Mouse (Mus musculus): ENCODE data around the gene Hist1h4d. TPM values are rescaled to one million over a fixed set of nuclear protein-coding genes. Genes with fewer than 3 reads are reported as not detected.
A peak's percentile ranks its signal among the peaks of the same experiment; 100 is the strongest.
"Not testable (repeated sequence)": the region's sequence is repeated elsewhere in the genome, so short reads cannot be mapped to it uniquely, and the experiment has no call there.

Hist1h4d gene
- polyA plus RNA-seq, 1 experiment from 2014 or later: 142 TPM

- Histone ChIP-seq H3K4me3 (replicated peaks) (peak overlapping the region; percentile 53), H3K4me1 (peaks cover 32% of the 10 kb centered on the region), H3K27ac (peak overlapping the region; percentile 99), H3K27me3 (no peaks in the 10 kb centered on the region), H3K4me2 (peak overlapping the region; percentile 85), H3K9ac (peak overlapping the region; percentile 78), H3K9me3 (no peaks in the 10 kb centered on the region), H3K36me3 (replicated peaks) (no peaks in the 10 kb centered on the region)
- no peak for ATAC-seq (ENCODE audit: low FRiP score)
- WGBS: 4% methylated on average over 6 of the region's 6 CpGs
These were observed 1.0 kb downstream of the Hist1h4d start for GRCm38 (mm10) chr13:23582219-23583056.

- no peak for ATAC-seq (ENCODE audit: low FRiP score)
These were observed 2.1 kb downstream of the Hist1h4d start for GRCm38 (mm10) chr13:23583387-23584068.

GRCm38 (mm10) chr13:23584331-23584730 is 2.9 kb downstream of the Hist1h4d start:
- peak overlapping the region; percentile 75; the same call in 1 of the 2 replicates for H3K9ac ChIP-seq
- peak overlapping the region; percentile 45 for H3K4me3 ChIP-seq (replicated peaks)
- H3K4me1 ChIP-seq: peaks cover 32% of the 10 kb centered on the region
- ATAC-seq (ENCODE audit: low FRiP score): no peak
- no peaks in the 10 kb centered on the region for H3K27me3 ChIP-seq
- H3K4me2 ChIP-seq: peak overlapping the region; percentile 70
- H3K9me3 ChIP-seq: no peaks in the 10 kb centered on the region
- no peaks in the 10 kb centered on the region for H3K36me3 ChIP-seq (replicated peaks)
- H3K27ac ChIP-seq: peak overlapping the region; percentile 99

More at GRCm38 (mm10) chr13:23583387-23584068, 2.1 kb downstream of the Hist1h4d start:
- peak overlapping the region; percentile 99 for H3K27ac ChIP-seq
- no peaks in the 10 kb centered on the region for H3K36me3 ChIP-seq (replicated peaks)
- 0 out of 2 replicates have a peak overlapping the region, but pooled peaks have one; percentile 36 for H3K9ac ChIP-seq
- no peak overlapping the region for H3K4me3 ChIP-seq (replicated peaks)
- no peaks in the 10 kb centered on the region for H3K27me3 ChIP-seq
- H3K4me2 ChIP-seq: peak overlapping the region; percentile 85
- H3K4me1 ChIP-seq: peaks cover 32% of the 10 kb centered on the region
- H3K9me3 ChIP-seq: no peaks in the 10 kb centered on the region

GRCm38 (mm10) chr13:23585029-23585441 is 3.6 kb downstream of the Hist1h4d start:
- Histone ChIP-seq H3K9ac (peak overlapping the region; percentile 75), H3K4me3 (replicated peaks) (peak overlapping the region; percentile 45), H3K4me1 (peaks cover 32% of the 10 kb centered on the region), H3K36me3 (replicated peaks) (no peaks in the 10 kb centered on the region), H3K27ac (peak overlapping the region; percentile 99), H3K9me3 (no peaks in the 10 kb centered on the region), H3K27me3 (no peaks in the 10 kb centered on the region), H3K4me2 (peak overlapping the region; percentile 70)
- under 1% methylated on average over 21 of the region's 21 CpGs for WGBS
- ATAC-seq (ENCODE audit: low FRiP score): 0 out of 2 replicates have a peak, but pooled peaks have one; percentile 9

GRCm38 (mm10) chr13:23585442-23586098 is 4.2 kb downstream of the Hist1h4d start:
- peak overlapping the region; percentile 75 for H3K9ac ChIP-seq
- peak; percentile 90 for ATAC-seq (ENCODE audit: low FRiP score)
- H3K4me3 ChIP-seq (replicated peaks): peak overlapping the region; percentile 45
- peaks cover 32% of the 10 kb centered on the region for H3K4me1 ChIP-seq
- WGBS: under 1% methylated on average over 24 of the region's 36 CpGs
- not testable (repeated sequence) for H3K9me3 ChIP-seq; H3K36me3 ChIP-seq (replicated peaks); H3K27me3 ChIP-seq
- H3K4me2 ChIP-seq: peak overlapping the region; percentile 70
- H3K27ac ChIP-seq: peak overlapping the region; percentile 99

- ATAC-seq (ENCODE audit: low FRiP score): 0 out of 2 replicates have a peak, but pooled peaks have one; percentile 30
- Histone ChIP-seq H3K9me3 (no peaks in the 10 kb centered on the region), H3K36me3 (replicated peaks) (no peaks in the 10 kb centered on the region), H3K4me2 (peak overlapping the region; percentile 55), H3K9ac (peak overlapping the region; percentile 55), H3K4me1 (peaks cover 30% of the 10 kb centered on the region), H3K27ac (peak overlapping the region; percentile 94), H3K27me3 (no peaks in the 10 kb centered on the region), H3K4me3 (replicated peaks) (peak overlapping the region; percentile 45)
- 1% methylated on average over 22 of the region's 22 CpGs for WGBS
These were observed 4.9 kb downstream of the Hist1h4d start for GRCm38 (mm10) chr13:23586099-23586939.

- Histone ChIP-seq H3K9me3 (no peaks in the 10 kb centered on the region), H3K27me3 (no peaks in the 10 kb centered on the region), H3K4me2 (peak overlapping the region; percentile 55), H3K9ac (peak overlapping the region; percentile 55), H3K36me3 (replicated peaks) (no peaks in the 10 kb centered on the region), H3K4me1 (peaks cover 28% of the 10 kb centered on the region), H3K27ac (peak overlapping the region; percentile 94), H3K4me3 (replicated peaks) (peak overlapping the region; percentile 23)
- no peak for ATAC-seq (ENCODE audit: low FRiP score)
- 3% methylated on average over 1 of the region's 1 CpGs for WGBS
These were observed 5.5 kb downstream of the Hist1h4d start for GRCm38 (mm10) chr13:23586940-23587225.

- Histone ChIP-seq H3K4me1 (peaks cover 4% of the 10 kb centered on the region; the same call in 1 of the 2 replicates), H3K27ac (no peak overlapping the region), H3K4me3 (replicated peaks) (no peak overlapping the region), H3K9ac (no peak overlapping the region), H3K27me3 (no peaks in the 10 kb centered on the region), H3K9me3 (no peaks in the 10 kb centered on the region), H3K36me3 (replicated peaks) (no peaks in the 10 kb centered on the region), H3K4me2 (no peak overlapping the region)
- no peak for ATAC-seq (ENCODE audit: low FRiP score)
- WGBS: 91% methylated on average over 7 of the region's 7 CpGs
These were observed 9.8 kb downstream of the Hist1h4d start for GRCm38 (mm10) chr13:23591206-23591605.

- H3K9me3 ChIP-seq; H3K9ac ChIP-seq; H3K27ac ChIP-seq; H3K4me2 ChIP-seq; H3K27me3 ChIP-seq; H3K4me3 ChIP-seq (replicated peaks); H3K4me1 ChIP-seq; H3K36me3 ChIP-seq (replicated peaks); ATAC-seq (ENCODE audit: low FRiP score): not testable (repeated sequence)
- WGBS: 92% methylated on average over 7 of the region's 7 CpGs
These were observed 10.5 kb downstream of the Hist1h4d start for GRCm38 (mm10) chr13:23591886-23592285.

GRCm38 (mm10) chr13:23592614-23593013 is 11.2 kb downstream of the Hist1h4d start:
- no peak overlapping the region for H3K4me3 ChIP-seq (replicated peaks)
- no peaks in the 10 kb centered on the region for H3K27me3 ChIP-seq
- 87% methylated on average over 7 of the region's 7 CpGs for WGBS
- no peaks in the 10 kb centered on the region for H3K9me3 ChIP-seq
- H3K9ac ChIP-seq: no peak overlapping the region
- H3K4me2 ChIP-seq: no peak overlapping the region
- H3K36me3 ChIP-seq (replicated peaks): no peaks in the 10 kb centered on the region
- no peaks in the 10 kb centered on the region for H3K4me1 ChIP-seq
- no peak for ATAC-seq (ENCODE audit: low FRiP score)
- H3K27ac ChIP-seq: no peak overlapping the region

- no peaks in the 10 kb centered on the region for H3K9me3 ChIP-seq
- H3K4me3 ChIP-seq (replicated peaks): no peak overlapping the region
- H3K4me1 ChIP-seq: no peaks in the 10 kb centered on the region
- no peaks in the 10 kb centered on the region for H3K27me3 ChIP-seq
- no peak overlapping the region for H3K27ac ChIP-seq
- WGBS: 79% methylated on average over 5 of the region's 5 CpGs
- H3K36me3 ChIP-seq (replicated peaks): no peaks in the 10 kb centered on the region
- H3K9ac ChIP-seq: no peak overlapping the region
- no peak for ATAC-seq (ENCODE audit: low FRiP score)
- H3K4me2 ChIP-seq: no peak overlapping the region
These were observed 11.8 kb downstream of the Hist1h4d start for GRCm38 (mm10) chr13:23593051-23593770.
